Mouse (Mus musculus): ENCODE data around the gene Adck2.

DNA sequence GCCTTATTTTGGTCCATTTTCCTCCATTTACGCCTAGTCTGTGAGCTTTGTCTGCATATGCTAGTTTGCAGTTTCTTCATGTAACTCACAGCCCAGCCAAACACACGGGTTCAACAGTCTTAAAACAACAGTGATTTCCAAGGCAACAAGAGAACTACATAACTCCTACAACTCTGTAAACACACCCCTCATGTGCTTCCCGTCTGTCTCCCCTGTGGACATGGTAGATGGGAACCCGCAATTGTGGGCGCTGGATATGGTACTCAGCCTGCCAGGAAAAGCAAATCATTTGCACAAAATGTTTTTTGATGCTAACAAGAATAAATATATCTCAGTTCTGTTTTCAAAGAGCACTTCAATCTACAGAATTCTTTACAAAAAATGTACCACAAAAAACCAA is 30.9 kb downstream of the Adck2 start:
- no peak for TF ChIP-seq CTCF (IDR thresholded peaks at IDR 0.05; ENCODE audit: borderline replicate concordance, extremely low read depth, insufficient read depth, insufficient read length)
- no peak for TF ChIP-seq POLR2A (IDR thresholded peaks at IDR 0.05; ENCODE audit: borderline replicate concordance, extremely low read depth, insufficient read depth, insufficient read length, poor library complexity, severe bottlenecking)

Measured in brain, embryonic 14.5 days (tissue).